Mouse (Mus musculus): Measurements from ENCODE around the gene Aldh3b2. TPM values are rescaled to one million over a fixed set of nuclear protein-coding genes. Genes with fewer than 3 reads are reported as not detected.
A peak's percentile ranks its signal among the peaks of the same experiment; 100 is the strongest.

Gene Aldh3b2
- total RNA-seq, 2 experiments from 2014 or later = 0.88 to 1.7 TPM

DNA sequence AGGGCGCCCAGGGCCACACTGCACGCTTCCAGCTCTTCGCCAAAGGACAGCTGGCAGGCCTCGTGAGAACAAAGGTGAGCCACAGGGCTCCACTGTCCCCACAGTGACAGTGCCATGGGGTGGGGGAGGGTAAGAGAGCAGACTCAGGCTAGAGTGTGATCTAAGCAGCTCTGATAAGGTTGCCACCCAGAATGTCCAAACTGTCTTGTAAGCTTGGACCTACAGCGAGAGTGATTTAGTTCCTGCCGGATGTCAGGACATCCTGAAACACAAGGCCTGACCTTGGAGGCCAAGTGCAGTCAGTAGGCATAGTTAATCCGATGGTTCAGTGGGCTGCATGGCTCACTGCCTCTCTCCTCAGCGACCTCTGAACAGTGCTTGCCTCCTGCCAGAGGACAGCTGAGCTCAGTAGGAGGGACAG, 13.1 kb downstream of the Aldh3b2 start:
- DNase-seq (ENCODE audit: low spot score in 2 of 2) = no peak

DNA sequence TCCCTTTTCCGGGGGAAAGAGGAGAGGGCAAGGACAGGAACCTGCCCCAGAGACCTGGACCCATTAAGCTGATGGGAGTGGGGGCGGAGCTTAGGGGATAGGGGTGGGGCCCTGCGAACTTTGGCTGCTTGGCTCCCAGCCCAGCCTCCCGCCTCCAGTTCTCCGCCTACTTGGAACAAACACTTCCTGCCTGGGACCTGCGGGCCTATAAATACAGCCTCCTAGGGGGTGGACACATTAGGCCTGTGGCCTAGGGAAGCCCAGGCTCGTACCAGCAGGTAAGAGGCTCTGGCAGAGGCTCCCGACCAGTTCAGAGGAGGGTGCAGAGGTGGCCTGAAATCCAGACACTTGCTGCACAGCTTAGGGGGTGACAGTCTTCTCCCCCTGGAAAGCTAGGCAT, 14.2 kb downstream of the Aldh3b2 start, which contains the start of gene Acy3:
Gene Acy3 (plus strand): TSS at position 237 of the 400 bp plus-strand sequence.
- peak; percentile 64 to 75 for DNase-seq (ENCODE audit: low spot score in 2 of 2)

DNA sequence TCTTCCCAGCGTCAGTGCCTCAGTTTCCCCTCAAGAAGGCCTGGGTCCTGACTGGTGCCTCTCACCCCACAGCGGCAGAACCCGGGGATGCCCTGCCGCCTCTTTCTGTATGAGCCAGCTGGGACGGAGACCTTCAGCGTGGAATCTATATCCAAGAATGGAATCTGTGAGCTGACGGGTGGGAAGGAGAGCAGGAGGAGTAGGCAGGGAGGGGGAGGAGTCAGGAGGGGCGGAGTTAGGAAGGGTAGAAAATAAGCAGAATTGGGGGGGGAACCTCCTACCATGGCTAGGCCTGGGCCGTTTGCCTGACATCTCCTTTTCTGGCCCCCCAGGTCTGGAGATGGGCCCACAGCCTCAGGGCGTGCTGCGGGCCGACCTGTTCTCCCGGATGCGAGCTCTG, 15.9 kb downstream of the Aldh3b2 start:
- no peak for DNase-seq (ENCODE audit: low spot score in 2 of 2)

DNA sequence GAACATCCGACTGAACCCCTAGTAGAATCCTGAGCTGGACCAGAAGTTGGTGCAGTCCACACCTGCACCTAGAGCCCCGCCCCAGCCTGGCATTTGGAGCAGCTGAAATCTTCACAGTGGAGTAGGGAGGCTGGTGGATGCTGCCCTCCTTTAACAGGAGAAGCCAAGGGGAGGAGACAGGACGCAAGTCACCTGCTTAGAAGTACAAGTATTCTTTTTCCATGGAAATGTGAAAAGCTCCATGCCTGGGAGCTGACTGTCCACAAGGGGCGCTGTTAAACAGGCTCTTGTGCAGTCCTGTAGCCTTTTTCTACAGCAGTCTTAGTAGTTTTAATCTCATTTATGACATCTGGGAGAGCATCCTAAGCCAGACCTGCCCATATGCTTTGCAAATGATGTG, 16.6 kb downstream of the Aldh3b2 start:
- DNase-seq (ENCODE audit: low spot score in 2 of 2) = no peak

DNA sequence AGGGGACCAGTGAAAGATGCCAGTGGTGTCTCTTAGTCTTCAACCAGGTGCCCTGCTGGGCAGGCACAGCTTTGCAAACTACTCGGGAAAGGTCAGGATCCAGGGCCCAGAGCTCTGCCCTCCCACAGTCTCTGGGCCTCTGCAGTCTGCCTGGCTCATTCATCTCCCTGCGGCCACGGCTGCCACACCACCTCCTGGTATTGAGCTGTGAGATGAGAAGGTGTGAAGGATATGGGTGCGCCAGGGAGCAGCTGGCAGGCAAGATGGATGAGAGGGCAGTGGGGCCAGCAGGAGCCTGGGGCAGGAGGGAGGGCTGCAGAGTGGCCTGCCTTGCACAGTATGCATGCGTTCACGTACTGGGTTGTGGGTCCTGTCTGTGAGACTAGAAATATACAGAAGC, 18.7 kb downstream of the Aldh3b2 start:
- DNase-seq (ENCODE audit: low spot score in 2 of 2) = no peak

DNA sequence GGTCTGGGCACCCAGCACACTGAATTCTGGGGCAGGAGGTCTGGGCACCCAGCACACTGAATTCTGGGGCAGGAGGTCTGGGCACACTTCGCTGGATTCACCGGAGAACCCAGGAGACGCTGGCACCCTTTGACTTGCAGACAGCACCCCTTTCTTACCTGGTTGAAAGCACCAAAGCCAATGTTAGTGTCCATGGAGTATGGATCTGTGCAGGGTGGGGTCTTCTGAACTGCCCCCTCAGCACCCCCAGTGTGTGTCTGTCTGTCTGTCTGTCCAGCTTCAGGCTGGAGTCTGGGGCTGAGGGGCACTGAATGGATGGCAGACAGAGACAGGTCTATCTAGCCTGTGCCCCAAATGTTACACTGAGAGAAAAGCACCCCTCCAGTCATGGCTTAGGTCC, 19.4 kb downstream of the Aldh3b2 start:
- no peak for DNase-seq (ENCODE audit: low spot score in 2 of 2)

DNA sequence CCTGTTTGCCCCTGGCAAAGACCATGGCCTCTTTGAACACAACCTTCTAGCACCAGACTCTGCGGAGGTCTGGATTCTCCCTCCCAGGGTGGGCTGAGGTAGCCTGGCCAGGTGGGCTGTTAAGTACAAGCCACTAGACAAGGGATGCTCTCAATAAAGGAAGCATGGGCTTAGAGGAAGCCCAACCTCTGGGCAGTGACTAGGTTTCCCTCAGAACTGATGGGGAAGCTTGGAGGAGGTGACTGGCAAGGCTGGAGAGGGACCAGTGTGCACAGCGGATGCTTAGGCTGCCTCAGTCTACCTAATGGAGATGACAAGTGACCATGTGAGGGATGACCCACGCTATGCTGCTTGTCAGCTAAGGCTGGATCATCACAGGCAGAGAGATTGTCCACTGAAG, 19.8 kb downstream of the Aldh3b2 start:
- no peak for DNase-seq (ENCODE audit: low spot score in 2 of 2)

DNA sequence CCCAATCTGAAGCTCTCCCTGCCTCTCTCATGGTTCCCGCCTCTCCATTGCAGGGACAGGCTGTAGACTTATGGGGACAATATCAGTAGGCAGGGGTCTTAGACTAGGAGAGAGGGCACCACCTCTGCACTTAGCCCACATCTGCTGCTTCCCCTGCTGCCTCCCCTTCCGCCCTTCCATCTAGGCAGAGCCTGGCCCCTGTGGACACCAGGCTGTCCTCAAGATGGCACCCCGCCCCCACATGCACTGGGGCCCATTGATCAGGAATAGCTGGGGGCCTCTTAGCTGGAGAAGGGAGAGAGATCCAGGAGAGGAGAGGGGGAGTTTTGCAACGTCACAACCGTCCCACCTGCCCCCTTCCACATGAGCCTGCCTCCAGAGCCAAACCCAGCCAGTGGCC, 20.3 kb downstream of the Aldh3b2 start, which contains the start of gene Tbx10:
Gene Tbx10 (plus strand): TSS at position 337 of the 400 bp plus-strand sequence.
- no peak for DNase-seq (ENCODE audit: low spot score in 2 of 2)

DNA sequence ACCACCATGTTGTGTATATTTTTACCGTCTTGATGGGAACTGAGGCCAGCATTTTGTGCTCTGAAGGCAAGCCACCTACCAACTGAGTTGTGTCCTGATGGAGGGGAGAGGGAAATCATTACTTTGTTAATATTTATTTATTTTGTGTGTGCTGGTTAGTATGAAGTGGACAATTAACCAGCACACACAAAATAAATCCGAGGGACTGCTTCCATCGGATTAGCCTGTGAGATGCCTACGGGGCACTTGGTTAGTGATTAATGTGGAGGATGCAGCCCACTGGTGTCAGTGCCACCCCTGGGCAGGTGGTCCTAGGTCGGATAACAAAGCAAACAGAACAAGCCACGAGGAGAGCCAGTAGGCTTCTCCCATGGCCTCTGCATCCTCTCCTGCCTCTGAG, 22.8 kb downstream of the Aldh3b2 start:
- DNase-seq (ENCODE audit: low spot score in 2 of 2) = no peak

DNA sequence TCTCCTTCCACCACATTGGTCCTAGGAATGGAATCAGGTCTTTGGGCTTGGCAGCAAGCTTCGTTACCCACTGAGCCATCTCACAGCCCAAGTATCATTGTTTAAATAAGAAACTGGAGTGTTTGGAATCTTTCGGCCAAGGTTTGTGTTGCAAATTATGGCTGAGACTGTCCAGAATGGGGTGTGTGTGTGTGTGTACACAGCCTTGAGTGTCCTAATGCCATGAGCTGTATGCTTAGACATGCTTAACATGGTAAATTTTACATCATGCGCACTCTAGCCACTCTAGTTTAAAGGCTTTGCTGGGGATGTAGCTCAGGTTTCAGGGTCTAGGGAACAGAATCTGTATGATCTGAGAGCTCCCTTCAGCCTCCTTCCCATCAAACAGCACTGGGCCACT, 23.4 kb downstream of the Aldh3b2 start:
- no peak for DNase-seq (ENCODE audit: low spot score in 2 of 2)

DNA sequence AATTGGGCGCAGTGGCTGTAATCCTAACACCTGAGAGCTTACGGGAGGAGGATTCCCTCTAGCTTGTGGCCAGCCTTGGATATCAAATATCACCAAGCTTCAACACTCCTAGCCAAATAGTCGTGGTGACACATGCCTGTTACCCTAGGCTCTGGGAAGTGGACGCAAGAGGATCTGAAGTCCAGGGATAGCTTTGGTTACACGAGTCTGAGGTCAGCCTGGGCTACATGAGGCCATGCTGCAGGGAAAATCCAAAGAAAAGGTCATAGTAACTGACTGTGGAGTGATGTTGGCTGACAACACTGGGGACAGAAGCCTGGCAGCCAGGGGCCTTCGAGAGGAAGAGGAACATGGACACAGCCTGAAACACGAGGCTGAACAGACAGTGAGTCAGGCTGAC, 24.0 kb downstream of the Aldh3b2 start:
- DNase-seq (ENCODE audit: low spot score in 2 of 2) = no peak

DNA sequence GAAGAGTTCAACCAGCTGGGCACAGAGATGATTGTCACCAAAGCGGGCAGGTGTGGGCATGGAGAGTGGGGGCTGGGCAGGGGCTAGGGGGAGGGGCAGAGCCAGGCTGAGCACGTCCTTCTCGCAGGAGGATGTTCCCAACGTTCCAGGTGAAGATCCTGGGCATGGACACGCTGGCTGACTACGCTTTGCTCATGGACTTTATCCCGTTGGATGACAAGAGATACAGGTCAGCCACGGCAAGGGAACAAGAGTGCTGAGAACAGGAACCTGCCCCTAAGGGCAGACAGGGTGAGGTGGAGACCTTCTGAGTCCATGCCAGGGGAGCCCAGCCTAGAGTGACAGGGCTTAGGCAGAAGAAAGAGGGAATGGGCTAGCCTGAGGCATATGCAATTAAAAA, 24.6 kb downstream of the Aldh3b2 start:
- no peak for DNase-seq (ENCODE audit: low spot score in 2 of 2)

DNA sequence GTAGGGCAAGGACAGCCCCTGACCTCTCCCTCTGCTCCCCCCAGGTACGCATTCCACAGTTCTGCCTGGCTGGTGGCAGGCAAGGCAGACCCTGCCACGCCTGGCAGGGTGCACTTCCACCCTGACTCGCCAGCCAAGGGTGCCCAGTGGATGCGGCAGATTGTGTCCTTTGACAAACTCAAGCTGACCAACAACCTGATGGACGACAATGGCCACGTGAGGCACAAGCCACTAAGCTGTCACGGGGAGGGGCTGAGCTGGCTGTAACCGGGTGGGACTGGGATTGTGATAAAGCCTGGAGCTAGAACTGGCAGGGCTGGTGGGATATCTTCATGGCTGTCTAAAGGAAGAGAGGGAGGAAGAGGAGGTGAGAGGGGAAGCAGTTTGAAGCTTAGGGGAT, 25.1 kb downstream of the Aldh3b2 start:
- no peak for DNase-seq (ENCODE audit: low spot score in 2 of 2)

DNA sequence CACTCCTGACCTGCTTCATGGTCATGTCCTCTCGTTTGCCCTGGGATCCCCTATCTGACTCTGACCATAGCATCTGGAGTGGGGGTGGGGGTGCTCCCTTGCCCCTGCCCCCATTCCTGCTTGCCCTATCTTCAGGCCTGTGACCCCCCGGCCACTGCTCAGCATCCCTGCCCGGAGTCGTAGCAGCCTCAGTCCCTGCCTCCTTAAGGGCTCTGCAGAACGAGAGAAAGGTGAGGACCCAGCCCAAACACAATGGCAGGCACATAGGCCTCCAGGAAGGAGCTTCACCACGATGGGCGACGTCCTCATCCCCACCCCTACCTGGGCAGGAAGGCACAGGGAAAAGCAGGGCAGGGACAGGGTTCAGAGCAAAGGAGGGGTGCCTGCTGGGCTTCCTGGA, 26.2 kb downstream of the Aldh3b2 start:
- DNase-seq (ENCODE audit: low spot score in 2 of 2) = peak in 1 of 2 experiments; percentile 16

DNA sequence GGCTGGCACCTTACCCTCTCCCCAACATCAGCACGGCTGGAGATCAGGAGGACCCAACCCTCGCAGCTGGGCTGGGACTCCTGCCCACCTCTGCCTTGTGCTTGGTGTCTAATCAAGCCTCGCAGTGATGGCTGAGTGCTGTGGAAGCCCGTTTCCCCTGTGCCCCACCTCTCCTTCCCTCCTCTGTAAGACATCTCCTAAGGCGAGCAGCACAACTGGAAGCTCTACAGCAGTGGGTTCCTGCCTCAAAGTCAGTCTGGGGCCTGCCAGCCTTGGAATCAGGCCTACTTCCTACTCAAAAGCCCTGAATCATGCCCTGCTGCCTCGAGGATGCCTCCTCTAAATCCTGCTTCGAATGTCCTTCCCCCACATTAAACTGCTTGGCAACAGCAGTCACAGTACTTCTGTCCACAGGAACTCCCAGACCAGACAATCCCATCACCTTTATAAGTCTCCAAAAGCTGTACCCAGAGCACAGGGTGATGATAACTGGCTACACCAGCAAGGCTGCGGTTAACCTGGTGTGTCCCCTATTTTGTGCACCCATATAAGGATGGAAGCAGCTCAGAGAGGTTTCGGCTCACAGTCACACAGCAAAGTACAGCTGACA, 27.1 kb downstream of the Aldh3b2 start:
- DNase-seq (ENCODE audit: low spot score in 2 of 2) = peak in 1 of 2 experiments; percentile 15

DNA sequence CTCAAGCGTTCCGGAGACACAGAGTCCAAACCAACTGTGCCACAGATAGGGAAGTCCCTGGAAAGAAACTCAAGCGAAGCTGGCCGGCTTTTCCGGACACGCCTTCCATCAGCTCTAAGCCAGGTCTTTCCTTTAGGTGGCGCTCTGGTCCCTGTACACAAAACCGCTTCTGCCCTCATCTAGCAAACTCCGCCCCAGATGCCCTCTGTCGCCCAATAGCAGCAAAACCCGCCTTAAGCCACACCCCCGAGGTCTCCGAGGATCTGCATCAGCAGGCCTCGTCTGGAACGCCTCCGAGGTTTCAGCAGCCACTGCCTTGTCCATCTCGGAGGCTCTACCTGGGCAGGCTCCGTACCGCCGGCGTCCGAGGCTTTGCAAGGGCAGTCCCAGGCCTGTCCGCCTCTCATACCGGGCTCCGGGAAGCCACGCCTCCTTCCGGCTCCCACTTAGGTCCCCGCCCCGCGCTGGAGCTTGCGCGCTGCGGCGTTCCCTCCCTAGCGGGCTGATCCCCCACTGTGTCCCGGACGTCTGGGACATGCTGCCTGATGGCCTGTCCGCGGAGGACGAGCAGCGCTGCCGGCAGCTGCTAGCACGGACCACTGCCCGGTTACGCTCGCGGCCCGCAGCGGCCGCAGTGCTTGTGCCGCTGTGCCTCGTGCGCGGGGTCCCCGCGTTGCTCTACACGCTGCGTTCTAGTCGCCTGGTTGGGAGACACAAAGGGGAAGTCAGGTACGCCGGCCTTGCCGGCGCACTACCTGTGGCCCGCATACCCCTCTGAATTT, 28.2 kb downstream of the Aldh3b2 start, which contains the start of the genes Nudt8 and Gm49405:
Gene Nudt8 (plus strand): TSS at position 462 of the 782 bp plus-strand sequence.
Gene Gm49405 (plus strand): TSS at position 508 of the 782 bp plus-strand sequence.
- peak; percentile 81 to 94 for DNase-seq (ENCODE audit: low spot score in 2 of 2)

DNA sequence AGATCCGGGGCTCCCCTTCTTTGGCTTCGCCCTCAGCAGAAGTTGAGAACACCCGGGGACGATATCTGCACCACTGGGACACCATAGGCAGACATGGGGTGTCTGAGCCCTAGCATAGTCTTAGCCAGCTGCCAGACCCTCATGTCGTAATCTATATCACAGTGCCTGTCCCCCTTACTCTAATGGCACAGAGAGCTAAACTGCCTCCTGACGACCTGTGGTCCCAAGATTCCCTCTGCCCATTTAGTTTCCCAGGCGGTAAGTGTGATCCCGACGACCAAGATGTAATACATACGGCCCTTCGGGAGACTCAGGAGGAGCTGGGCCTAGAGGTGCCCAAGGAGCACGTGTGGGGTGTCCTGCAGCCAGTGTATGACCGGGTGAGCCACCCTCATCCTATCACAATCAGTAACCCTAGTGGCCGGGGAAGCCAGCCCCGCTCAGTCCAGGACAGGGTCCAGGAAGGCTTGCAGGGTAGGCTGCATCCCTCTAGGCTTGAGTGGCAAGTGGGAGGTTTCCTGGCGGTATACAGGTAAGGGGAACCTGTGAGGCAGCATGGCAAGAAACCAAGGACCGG, 28.9 kb downstream of the Aldh3b2 start:
- no peak for DNase-seq (ENCODE audit: low spot score in 2 of 2)

DNA sequence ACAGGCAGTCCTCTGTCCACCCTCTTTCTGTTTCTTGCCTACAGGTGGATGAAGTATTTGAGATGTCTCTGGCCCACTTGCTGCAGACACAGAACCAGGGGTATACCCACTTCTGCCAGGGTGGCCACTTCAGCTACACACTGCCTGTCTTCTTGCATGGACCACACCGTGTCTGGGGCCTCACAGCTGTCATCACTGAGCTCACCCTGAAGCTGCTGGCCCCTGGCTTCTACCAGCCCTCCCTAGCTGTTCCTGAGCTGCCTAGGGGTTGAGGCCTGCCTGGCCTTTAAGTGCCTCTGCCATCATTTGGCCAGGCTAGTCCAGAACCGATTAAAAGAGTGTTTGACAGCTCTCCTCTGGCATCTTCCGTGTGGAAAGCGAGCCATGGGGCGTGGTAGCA, 29.6 kb downstream of the Aldh3b2 start:
- no peak for DNase-seq (ENCODE audit: low spot score in 2 of 2)

DNA sequence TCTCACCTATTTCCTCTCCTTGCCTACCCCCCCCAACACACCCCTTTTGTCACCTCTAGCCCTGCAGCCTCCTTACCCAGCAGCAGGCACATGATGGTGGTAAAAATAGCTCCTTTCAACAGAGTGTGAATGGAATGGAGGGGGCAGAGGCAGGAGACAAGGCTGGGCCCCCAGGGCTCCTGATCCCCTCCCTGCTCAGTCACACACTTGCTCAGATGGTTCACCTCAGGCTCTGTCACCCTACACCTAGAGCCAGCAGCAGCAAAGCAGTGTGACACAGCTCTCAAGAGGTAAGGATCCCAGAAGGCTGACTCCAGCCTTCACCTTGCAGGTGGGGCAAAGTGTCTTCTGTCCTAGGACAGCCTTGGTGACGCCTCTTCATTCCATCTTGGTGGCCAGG, 31.0 kb downstream of the Aldh3b2 start, which contains the start of gene Doc2g:
Gene Doc2g (plus strand): TSS at position 202 of the 400 bp plus-strand sequence.
- DNase-seq (ENCODE audit: low spot score in 2 of 2) = no peak

DNA sequence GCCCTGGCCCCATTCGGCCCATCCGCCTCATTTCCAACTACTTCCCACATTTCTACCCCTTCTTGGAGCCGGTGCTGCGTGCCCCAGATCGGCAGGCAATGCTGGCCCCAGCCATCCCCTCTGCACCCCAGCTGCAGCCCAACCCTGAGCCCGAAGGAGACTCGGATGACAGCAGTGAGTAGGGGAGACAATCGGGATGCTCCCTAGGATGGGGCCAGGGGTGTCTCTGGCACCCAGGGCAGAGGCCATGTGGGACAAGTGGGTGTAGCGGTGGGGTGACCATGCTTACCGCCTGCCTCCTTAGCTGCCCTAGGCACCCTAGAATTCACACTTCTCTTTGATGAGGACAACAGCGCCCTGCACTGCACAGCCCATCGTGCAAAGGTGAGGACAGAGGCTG, 31.5 kb downstream of the Aldh3b2 start:
- DNase-seq (ENCODE audit: low spot score in 2 of 2) = no peak

DNA sequence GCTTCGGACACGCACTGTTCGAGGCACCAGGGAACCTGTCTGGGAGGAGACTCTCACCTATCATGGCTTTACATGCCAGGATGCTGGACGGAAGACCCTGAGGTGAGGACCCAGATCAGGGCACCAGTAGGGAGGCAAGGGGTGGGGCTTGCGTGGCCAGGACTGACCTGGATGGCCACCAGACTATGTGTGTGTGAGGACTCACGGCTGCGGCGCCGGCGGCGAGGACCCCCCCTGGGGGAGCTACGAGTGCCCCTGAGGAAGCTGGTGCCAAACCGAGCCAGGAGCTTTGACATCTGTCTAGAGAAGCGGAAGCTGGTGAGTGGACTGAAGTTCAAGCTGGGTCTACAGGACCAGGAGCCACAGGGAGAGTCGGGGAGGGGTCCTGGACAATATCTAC, 32.2 kb downstream of the Aldh3b2 start:
- DNase-seq (ENCODE audit: low spot score in 2 of 2) = no peak

DNA sequence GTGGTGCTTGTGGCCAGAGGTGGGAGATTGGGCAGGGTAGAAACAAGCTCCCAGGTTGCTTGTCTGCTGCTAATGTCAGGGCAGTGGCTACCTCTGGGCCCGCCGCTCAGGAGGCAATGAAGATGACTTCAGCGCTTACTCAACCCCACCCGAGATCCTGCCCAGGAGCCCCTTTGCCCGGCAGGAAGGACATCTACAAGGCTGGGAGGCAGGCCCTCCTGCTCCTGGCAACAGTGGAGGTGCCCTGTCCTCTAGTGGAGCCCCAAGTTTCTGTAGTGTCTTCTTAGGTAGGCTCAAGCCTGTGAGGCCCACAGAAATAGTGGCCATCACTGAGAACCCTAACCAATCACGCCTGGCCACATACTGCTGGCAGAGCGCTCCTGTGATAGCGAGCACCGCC, 33.0 kb downstream of the Aldh3b2 start:
- DNase-seq (ENCODE audit: low spot score in 2 of 2) = no peak
